Mouse (Mus musculus): ENCODE results near the gene Egfl7. TPM values are rescaled to one million over a fixed set of nuclear protein-coding genes. Genes with fewer than 3 reads are reported as not detected.

Egfl7 gene
- polyA plus RNA-seq, 1 experiment from 2014 or later = 188 TPM

DNA sequence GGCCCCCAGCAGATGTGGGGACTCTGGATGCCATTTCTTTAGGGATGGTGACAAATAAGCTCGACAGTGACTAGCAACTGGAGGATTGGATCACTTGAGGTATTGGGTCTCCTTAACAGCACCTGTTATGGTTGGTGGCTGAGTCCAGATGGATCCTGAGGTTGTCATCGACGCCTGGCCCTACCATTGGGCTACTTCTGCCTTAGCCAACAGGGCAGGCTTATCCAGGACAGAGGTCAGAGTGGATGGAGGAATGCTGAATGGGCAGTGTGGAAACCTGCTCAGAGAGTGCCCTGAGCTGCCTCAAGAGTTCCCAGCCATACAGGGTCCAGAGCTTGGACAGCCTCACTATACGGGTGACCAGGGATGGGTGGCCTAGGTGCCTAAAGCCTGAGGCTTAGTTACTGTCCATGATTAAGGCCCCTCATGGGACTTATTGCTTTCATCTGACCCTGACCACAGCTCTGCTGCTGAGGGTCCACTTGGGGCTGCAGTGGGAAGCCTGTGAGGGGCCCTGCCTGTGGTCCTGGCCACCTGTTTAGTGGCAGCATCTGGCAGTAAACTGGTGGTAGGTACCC, 54.2 kb downstream of the Egfl7 start:
- H3K4me2 ChIP-seq (ENCODE audit: low read depth, low read length) = no peak overlapping the region
- no peak overlapping the region for H3K9ac ChIP-seq (ENCODE audit: low read length)
- 69% methylated on average over 4 of the region's 4 CpGs for WGBS
- no peak for ATAC-seq (replicated peaks; ENCODE audit: extremely low read depth, insufficient read depth, low FRiP score)
- H3K4me3 ChIP-seq (ENCODE audit: low read length) = no peak overlapping the region
- H3K4me1 ChIP-seq (ENCODE audit: control insufficient read depth, insufficient read depth, low read length) = peaks cover 17% of the 10 kb centered on the region
- no peaks in the 10 kb centered on the region for H3K9me3 ChIP-seq (replicated peaks; ENCODE audit: control insufficient read depth, low read length)
- H3K27me3 ChIP-seq (ENCODE audit: control insufficient read depth, insufficient read depth, low read length) = no peaks in the 10 kb centered on the region
- no peak overlapping the region for H3K27ac ChIP-seq (ENCODE audit: low read length)
- H3K36me3 ChIP-seq (ENCODE audit: control insufficient read depth, insufficient read depth) = peaks cover 23% of the 10 kb centered on the region

- H3K9ac ChIP-seq (ENCODE audit: low read length) = no peak overlapping the region
- no peak overlapping the region for H3K27ac ChIP-seq (ENCODE audit: low read length)
- ATAC-seq (replicated peaks; ENCODE audit: extremely low read depth, insufficient read depth, low FRiP score) = no peak
Measured at GRCm38 (mm10) chr2:26634629-26635488, 55.0 kb downstream of the Egfl7 start.

DNA sequence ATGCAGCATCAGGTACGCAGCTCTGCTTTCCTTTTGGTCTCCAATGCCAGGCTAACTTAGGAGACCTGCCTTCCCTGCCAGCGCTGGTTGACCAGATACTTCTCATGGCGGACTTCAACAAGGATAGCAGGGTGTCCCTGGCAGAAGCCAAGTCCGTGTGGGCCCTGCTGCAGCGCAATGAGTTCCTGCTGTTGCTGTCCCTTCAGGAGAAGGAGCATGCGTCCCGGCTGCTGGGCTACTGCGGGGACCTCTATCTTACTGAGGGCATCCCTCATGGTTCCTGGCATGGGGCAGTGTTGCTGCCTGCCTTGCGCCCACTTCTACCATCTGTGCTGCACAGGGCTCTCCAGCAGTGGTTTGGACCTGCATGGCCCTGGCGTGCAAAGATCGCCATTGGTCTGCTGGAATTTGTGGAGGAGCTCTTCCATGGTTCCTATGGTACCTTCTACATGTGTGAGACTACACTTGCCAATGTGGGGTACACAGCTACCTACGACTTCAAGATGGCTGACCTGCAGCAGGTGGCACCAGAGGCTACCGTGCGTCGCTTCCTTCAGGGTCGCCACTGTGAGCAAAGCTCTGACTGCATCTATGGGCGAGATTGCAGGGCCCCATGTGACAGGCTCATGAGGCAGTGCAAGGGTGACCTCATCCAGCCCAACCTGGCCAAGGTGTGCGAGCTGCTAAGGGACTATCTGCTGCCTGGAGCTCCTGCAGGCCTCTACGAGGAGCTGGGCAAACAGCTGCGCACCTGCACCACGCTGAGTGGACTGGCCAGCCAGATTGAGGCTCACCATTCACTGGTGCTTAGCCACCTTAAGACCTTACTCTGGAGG, 55.9 kb downstream of the Egfl7 start:
- H3K27ac ChIP-seq (ENCODE audit: low read length) = no peak overlapping the region
- WGBS = 73% methylated on average over 21 of the region's 21 CpGs
- H3K4me2 ChIP-seq (ENCODE audit: low read depth, low read length) = no peak overlapping the region
- peaks cover 23% of the 10 kb centered on the region for H3K36me3 ChIP-seq (ENCODE audit: control insufficient read depth, insufficient read depth)
- no peak overlapping the region for H3K4me3 ChIP-seq (ENCODE audit: low read length)
- no peaks in the 10 kb centered on the region for H3K27me3 ChIP-seq (ENCODE audit: control insufficient read depth, insufficient read depth, low read length)
- H3K9ac ChIP-seq (ENCODE audit: low read length) = no peak overlapping the region
- no peaks in the 10 kb centered on the region for H3K9me3 ChIP-seq (replicated peaks; ENCODE audit: control insufficient read depth, low read length)
- H3K4me1 ChIP-seq (ENCODE audit: control insufficient read depth, insufficient read depth, low read length) = peaks cover 17% of the 10 kb centered on the region
- ATAC-seq (replicated peaks; ENCODE audit: extremely low read depth, insufficient read depth, low FRiP score) = no peak

More at GRCm38 (mm10) chr2:26634629-26635488, 55.0 kb downstream of the Egfl7 start:
- H3K36me3 ChIP-seq (ENCODE audit: control insufficient read depth, insufficient read depth) = peaks cover 23% of the 10 kb centered on the region
- no peak overlapping the region for H3K4me2 ChIP-seq (ENCODE audit: low read depth, low read length)
- no peak overlapping the region for H3K4me3 ChIP-seq (ENCODE audit: low read length)
- 62% methylated on average over 12 of the region's 12 CpGs for WGBS
- H3K9me3 ChIP-seq (replicated peaks; ENCODE audit: control insufficient read depth, low read length) = no peaks in the 10 kb centered on the region
- peaks cover 15% of the 10 kb centered on the region for H3K4me1 ChIP-seq (ENCODE audit: control insufficient read depth, insufficient read depth, low read length)
- no peaks in the 10 kb centered on the region for H3K27me3 ChIP-seq (ENCODE audit: control insufficient read depth, insufficient read depth, low read length)

- Histone ChIP-seq H3K36me3 (ENCODE audit: control insufficient read depth, insufficient read depth) (peaks cover 23% of the 10 kb centered on the region), H3K4me3 (ENCODE audit: low read length) (no peak overlapping the region), H3K4me1 (ENCODE audit: control insufficient read depth, insufficient read depth, low read length) (peaks cover 17% of the 10 kb centered on the region), H3K4me2 (ENCODE audit: low read depth, low read length) (no peak overlapping the region), H3K9ac (ENCODE audit: low read length) (no peak overlapping the region), H3K9me3 (replicated peaks; ENCODE audit: control insufficient read depth, low read length) (no peaks in the 10 kb centered on the region), H3K27me3 (ENCODE audit: control insufficient read depth, insufficient read depth, low read length) (no peaks in the 10 kb centered on the region), H3K27ac (ENCODE audit: low read length) (no peak overlapping the region)
- ATAC-seq (replicated peaks; ENCODE audit: extremely low read depth, insufficient read depth, low FRiP score) = no peak
- 60% methylated on average over 2 of the region's 2 CpGs for WGBS
Measured at GRCm38 (mm10) chr2:26636325-26636635, 56.5 kb downstream of the Egfl7 start.

- Histone ChIP-seq H3K9me3 (replicated peaks; ENCODE audit: control insufficient read depth, low read length) (no peaks in the 10 kb centered on the region), H3K27ac (ENCODE audit: low read length) (no peak overlapping the region), H3K27me3 (ENCODE audit: control insufficient read depth, insufficient read depth, low read length) (no peaks in the 10 kb centered on the region), H3K4me1 (ENCODE audit: control insufficient read depth, insufficient read depth, low read length) (peaks cover 17% of the 10 kb centered on the region), H3K36me3 (ENCODE audit: control insufficient read depth, insufficient read depth) (peaks cover 23% of the 10 kb centered on the region), H3K4me2 (ENCODE audit: low read depth, low read length) (no peak overlapping the region), H3K4me3 (ENCODE audit: low read length) (no peak overlapping the region), H3K9ac (ENCODE audit: low read length) (no peak overlapping the region)
- ATAC-seq (replicated peaks; ENCODE audit: extremely low read depth, insufficient read depth, low FRiP score) = no peak
- 81% methylated on average over 4 of the region's 4 CpGs for WGBS
Measured at GRCm38 (mm10) chr2:26637316-26637932, 57.6 kb downstream of the Egfl7 start.

GRCm38 (mm10) chr2:26638039-26638438, 58.2 kb downstream of the Egfl7 start:
- no peak overlapping the region for H3K27ac ChIP-seq (ENCODE audit: low read length)
- peaks cover 17% of the 10 kb centered on the region for H3K4me1 ChIP-seq (ENCODE audit: control insufficient read depth, insufficient read depth, low read length)
- H3K9me3 ChIP-seq (replicated peaks; ENCODE audit: control insufficient read depth, low read length) = no peaks in the 10 kb centered on the region
- peak overlapping the region; percentile 42; the same call in 1 of the 2 replicates for H3K9ac ChIP-seq (ENCODE audit: low read length)
- no peak overlapping the region for H3K4me3 ChIP-seq (ENCODE audit: low read length)
- no peak for ATAC-seq (replicated peaks; ENCODE audit: extremely low read depth, insufficient read depth, low FRiP score)
- H3K27me3 ChIP-seq (ENCODE audit: control insufficient read depth, insufficient read depth, low read length) = no peaks in the 10 kb centered on the region
- WGBS = 72% methylated on average over 5 of the region's 5 CpGs
- peaks cover 23% of the 10 kb centered on the region for H3K36me3 ChIP-seq (ENCODE audit: control insufficient read depth, insufficient read depth)
- H3K4me2 ChIP-seq (ENCODE audit: low read depth, low read length) = peak overlapping the region; percentile 71; the same call in 1 of the 2 replicates

GRCm38 (mm10) chr2:26638572-26638971, 58.8 kb downstream of the Egfl7 start:
- Histone ChIP-seq H3K4me3 (ENCODE audit: low read length) (peak overlapping the region; percentile 100), H3K36me3 (ENCODE audit: control insufficient read depth, insufficient read depth) (peaks cover 23% of the 10 kb centered on the region), H3K27me3 (ENCODE audit: control insufficient read depth, insufficient read depth, low read length) (no peaks in the 10 kb centered on the region), H3K4me2 (ENCODE audit: low read depth, low read length) (peak overlapping the region; percentile 71), H3K27ac (ENCODE audit: low read length) (no peak overlapping the region), H3K4me1 (ENCODE audit: control insufficient read depth, insufficient read depth, low read length) (peaks cover 17% of the 10 kb centered on the region), H3K9ac (ENCODE audit: low read length) (peak overlapping the region; percentile 99; the same call in 1 of the 2 replicates), H3K9me3 (replicated peaks; ENCODE audit: control insufficient read depth, low read length) (no peaks in the 10 kb centered on the region)
- WGBS = 71% methylated on average over 5 of the region's 5 CpGs
- no peak for ATAC-seq (replicated peaks; ENCODE audit: extremely low read depth, insufficient read depth, low FRiP score)

DNA sequence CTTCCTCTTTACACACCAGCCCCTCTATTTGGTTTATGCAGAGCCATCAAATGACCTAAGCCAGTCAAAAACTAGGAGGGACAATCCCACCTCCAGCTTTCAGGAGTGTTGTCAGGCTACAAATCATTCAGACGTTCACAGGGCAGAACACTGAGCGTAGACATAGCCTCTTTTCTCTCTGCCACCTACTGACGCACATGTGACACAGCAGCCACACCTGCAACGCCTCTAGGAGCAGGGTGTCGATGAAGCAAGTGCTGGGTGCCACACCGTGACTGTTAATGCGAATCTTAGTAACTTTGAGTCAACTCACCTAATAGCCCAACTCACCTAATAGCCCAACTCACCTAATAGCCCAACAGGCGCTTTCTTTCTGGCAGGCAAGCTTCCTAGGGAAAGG, 59.3 kb downstream of the Egfl7 start:
- H3K9ac ChIP-seq (ENCODE audit: low read length) = peak overlapping the region; percentile 99
- H3K4me2 ChIP-seq (ENCODE audit: low read depth, low read length) = peak overlapping the region; percentile 71
- H3K36me3 ChIP-seq (ENCODE audit: control insufficient read depth, insufficient read depth) = peaks cover 23% of the 10 kb centered on the region
- WGBS = 5% methylated on average over 8 of the region's 8 CpGs
- H3K27ac ChIP-seq (ENCODE audit: low read length) = no peak overlapping the region
- H3K4me1 ChIP-seq (ENCODE audit: control insufficient read depth, insufficient read depth, low read length) = peaks cover 17% of the 10 kb centered on the region
- 0 out of 2 replicates have a peak, but pooled peaks have one; percentile 33 for ATAC-seq (replicated peaks; ENCODE audit: extremely low read depth, insufficient read depth, low FRiP score)
- H3K27me3 ChIP-seq (ENCODE audit: control insufficient read depth, insufficient read depth, low read length) = no peaks in the 10 kb centered on the region
- peak overlapping the region; percentile 100 for H3K4me3 ChIP-seq (ENCODE audit: low read length)
- H3K9me3 ChIP-seq (replicated peaks; ENCODE audit: control insufficient read depth, low read length) = no peaks in the 10 kb centered on the region
